Mouse (Mus musculus) spleen, embryonic (tissue): ENCODE measurements around the gene Snx15.

Experiments
- CTCF ChIA-PET: fragments of 350-600 bp; sonication (Branson Sonifier 250); formaldehyde crosslinking; loops from one replicate; lab custom pipeline; 2022; lab: Charles Lee

Snx15 gene

DNA sequence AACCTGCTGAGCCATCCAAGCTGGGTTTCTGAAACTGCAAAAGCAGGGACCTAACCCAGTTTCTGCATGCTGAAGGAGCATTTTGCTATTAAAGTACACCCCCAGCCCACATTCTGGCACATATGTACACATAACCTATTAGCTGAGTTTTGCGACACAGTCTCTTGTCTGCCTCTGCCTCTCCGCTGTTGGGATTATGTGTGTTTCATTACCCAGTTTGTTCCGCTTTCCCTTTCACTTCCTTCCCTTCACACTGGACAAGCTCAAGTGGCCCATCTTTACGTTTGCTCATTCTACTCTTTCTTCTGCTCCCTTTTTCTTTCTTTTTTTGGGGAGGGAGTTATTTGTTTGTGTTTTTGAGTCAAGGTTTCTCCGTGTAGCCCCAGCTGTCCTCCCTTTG lies 54.2 kb downstream of the Snx15 start:
- CTCF ChIA-PET: interaction anchor here (0.6 kb wide), 1 partner anchor 29 kb away, joined by 3 read pairs; no protein-coding TSS in a partner anchor

DNA sequence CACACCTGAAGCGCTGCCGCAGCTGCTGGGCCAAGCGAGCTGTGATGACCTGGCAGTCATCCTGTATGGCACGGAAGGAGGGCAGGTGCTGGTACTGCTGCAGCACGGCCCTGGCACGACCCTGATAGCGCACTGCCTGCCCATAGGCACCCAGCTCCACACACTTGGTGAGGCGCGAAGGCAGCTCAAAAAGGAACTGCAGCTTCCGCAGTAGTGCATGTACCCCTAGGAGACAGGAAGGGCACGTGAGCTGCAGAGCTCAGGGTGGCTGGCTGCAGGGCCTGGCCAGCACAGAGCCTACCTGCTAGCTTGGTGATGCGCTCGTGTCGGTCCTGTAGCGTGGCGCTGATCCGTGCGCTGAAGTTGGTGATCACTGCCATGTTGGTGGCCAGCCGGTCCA lies 56.8 kb downstream of the Snx15 start:
- CTCF ChIA-PET: no interaction called here

DNA sequence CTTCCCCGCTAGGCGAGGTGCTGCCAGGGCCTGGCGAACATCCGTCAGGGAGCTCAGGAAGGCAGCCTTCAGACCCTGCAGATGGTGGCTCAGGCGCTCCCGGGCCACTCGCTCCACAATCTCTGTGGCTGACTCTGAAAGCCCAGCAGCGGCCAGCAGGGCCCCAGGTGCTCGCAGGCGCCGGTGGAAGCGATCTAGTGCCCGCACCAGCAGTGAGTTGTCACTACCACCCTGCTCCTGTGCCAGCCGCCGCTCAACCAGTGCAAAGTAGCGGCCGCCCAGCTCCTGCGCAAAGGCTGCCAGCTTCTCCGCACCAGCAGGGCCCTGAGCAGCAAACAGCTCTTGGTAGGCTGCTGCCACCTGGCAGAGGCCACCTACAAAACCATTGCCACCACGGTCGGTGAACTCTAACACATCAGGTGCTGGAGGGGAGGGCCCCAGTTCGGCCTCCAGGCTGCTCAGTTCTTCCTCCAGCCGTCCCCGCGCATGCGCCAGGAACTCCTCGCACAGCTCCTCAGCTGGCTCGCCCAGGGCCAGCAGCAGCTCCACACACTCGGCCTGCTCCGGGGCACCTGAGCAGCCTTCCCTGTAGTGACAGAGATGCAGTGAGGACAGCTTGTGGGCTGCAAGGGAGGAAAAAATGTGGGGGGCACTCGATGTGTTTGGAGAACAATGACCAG lies 57.4 kb downstream of the Snx15 start:
- CTCF ChIA-PET: no interaction called here

DNA sequence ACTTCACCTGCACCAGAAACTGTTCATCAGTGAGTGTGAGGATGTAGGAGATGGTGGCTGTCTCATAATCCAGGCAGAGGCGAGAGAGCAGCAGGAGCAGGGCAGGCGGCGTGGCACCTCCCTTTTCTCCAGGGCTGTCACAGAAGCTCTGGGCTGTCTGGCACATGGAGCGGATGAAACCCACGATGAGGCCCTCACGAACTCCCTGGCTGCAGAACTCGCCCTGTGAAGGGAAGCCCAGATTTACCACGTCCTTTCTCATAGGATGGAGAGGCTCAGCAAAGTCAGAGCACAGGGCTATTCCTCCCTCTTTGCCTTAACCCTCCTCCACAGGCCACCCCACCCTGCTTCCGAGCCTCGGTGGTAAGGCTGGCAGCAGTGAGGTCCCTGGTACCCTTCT lies 58.3 kb downstream of the Snx15 start:
- CTCF ChIA-PET: interaction anchor here (0.6 kb wide), 1 partner anchor 485 kb away, joined by 4 read pairs; no protein-coding TSS in a partner anchor
